Mouse (Mus musculus) left cerebral cortex, postnatal 10 days (tissue): ENCODE measurements at regions not wholly inside any gene's neighbourhood (a gene's known extent, or its start where the extent isn't known, plus 50 kb on each side); places are given as distances from the start of the nearest gene placed in this dataset.

Source experiments
- DNase-seq, 2 experiments: peaks; one replicate each; pipeline ENCODE4 v3.0.0; 2021 to 2022; ENCODE audit warnings: low spot score in 2 of 2, mixed read lengths in 1 of 2; ENCODE audit errors: extremely low spot score in 1 of 2
- intact Hi-C: fragments of 180-260 bp; cut with DNase I; formaldehyde crosslinking; loops from one replicate; pipeline ENCODE4 v1.15.1; 2025

- DNase-seq: peak in 1 of 2 experiments; percentile 3
- intact Hi-C loops: no loop called here
Measured at GRCm38 (mm10) chr10:54993641-54994040, 917.2 kb upstream of the Man1a start.

GRCm38 (mm10) chr10:54955900-54956299, 879.5 kb upstream of the Man1a start:
- intact Hi-C loops: no loop called here
- DNase-seq: no peak

- intact Hi-C loops: no loop called here
- no peak for DNase-seq
Measured at GRCm38 (mm10) chr10:54941195-54942062, 865.0 kb upstream of the Man1a start.

GRCm38 (mm10) chr10:54939514-54939913, 863.1 kb upstream of the Man1a start:
- intact Hi-C loops: no loop called here
- no peak for DNase-seq
